Mouse (Mus musculus) testis, adult 2 months (tissue): Measurements from ENCODE around the gene Tcte2.

Experiments
- CTCF ChIP-seq: fragments of 200-500 bp; IDR thresholded peaks from 2 replicates; pipeline ENCODE4 v1.5.1; 2012; ENCODE audit warnings: low read depth, mild to moderate bottlenecking, inconsistent platforms, low read length, moderate library complexity; ENCODE audit not compliant: control insufficient read depth, insufficient read depth, insufficient replicate concordance
- POLR2A ChIP-seq: fragments of 200-500 bp; IDR thresholded peaks from 2 replicates; pipeline ENCODE4 v1.6.1; 2012; ENCODE audit warnings: low read depth, mild to moderate bottlenecking, inconsistent platforms, low read length, moderate library complexity; ENCODE audit not compliant: control insufficient read depth

DNA sequence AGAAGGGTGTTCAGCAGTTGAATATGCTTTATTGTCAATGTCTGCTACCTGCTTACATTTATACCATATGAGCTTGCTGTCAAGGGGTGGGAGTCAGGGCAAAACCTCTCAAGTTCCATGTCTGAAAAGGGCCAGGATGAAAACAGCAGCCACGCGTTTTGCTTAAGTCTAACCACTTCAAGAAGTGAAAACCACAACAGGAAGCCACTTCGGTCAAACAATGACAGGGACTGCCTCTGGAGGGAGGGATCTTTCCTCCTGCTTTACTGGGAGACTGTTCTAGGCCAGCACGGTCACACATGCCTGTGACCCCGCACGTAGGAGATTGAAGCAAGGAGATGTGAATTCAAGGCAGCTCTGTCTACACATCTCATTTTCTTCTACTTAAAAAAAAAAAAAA is 15.3 kb downstream of the Tcte2 start:
- TF ChIP-seq POLR2A (no peak), CTCF (no peak)
